Mouse (Mus musculus) G1E (cell line): ENCODE data around the gene Fkbp14.

Source experiments
- CTCF ChIP-seq: IDR thresholded peaks from 2 replicates; pipeline ENCODE4 v1.5.1; 2012; ENCODE audit warnings: low read depth, low read length, inconsistent platforms, mixed read lengths
- GATA1 ChIP-seq: IDR thresholded peaks from 2 replicates; pipeline ENCODE4 v1.6.1; 2012; ENCODE audit warnings: borderline replicate concordance, low read length, inconsistent platforms, mixed read lengths
- GATA2 ChIP-seq: IDR thresholded peaks from 2 replicates; pipeline ENCODE4 v1.6.1; 2012; ENCODE audit warnings: low read depth, low read length, inconsistent platforms, borderline replicate concordance
- POLR2AphosphoS5 ChIP-seq: IDR thresholded peaks from 2 replicates; pipeline ENCODE4 v1.6.1; 2012; ENCODE audit warnings: low read depth, low read length, inconsistent platforms; ENCODE audit not compliant: insufficient replicate concordance
- TAL1 ChIP-seq: conservative IDR thresholded peaks from 2 replicates; pipeline ENCODE4 v1.6.1; 2012; ENCODE audit warnings: low read depth, low read length, inconsistent platforms, mixed read lengths

- TF ChIP-seq CTCF, result no peak
- TF ChIP-seq GATA1, result no peak
- no peak for TF ChIP-seq TAL1
- TF ChIP-seq GATA2, result no peak
- no peak for TF ChIP-seq POLR2AphosphoS5
Measured at GRCm38 (mm10) chr6:54564506-54564991, 32.6 kb downstream of the Fkbp14 start.
